Mouse (Mus musculus) layer of hippocampus, adult 9-10 months (tissue): Measurements from ENCODE around the gene Kcnb1.
A peak's percentile ranks its signal among the peaks of the same experiment; 100 is the strongest.

Experiments used
- DNase-seq: peaks from one replicate; pipeline ENCODE4 v3.0.0; 2022; ENCODE audit warnings: low spot score

Kcnb1 gene

GRCm38 (mm10) chr2:167078931-167079495, 110.9 kb downstream of the Kcnb1 start:
- DNase-seq, result no peak

- no peak for DNase-seq
Observed at GRCm38 (mm10) chr2:167078486-167078885, 111.5 kb downstream of the Kcnb1 start.

DNA sequence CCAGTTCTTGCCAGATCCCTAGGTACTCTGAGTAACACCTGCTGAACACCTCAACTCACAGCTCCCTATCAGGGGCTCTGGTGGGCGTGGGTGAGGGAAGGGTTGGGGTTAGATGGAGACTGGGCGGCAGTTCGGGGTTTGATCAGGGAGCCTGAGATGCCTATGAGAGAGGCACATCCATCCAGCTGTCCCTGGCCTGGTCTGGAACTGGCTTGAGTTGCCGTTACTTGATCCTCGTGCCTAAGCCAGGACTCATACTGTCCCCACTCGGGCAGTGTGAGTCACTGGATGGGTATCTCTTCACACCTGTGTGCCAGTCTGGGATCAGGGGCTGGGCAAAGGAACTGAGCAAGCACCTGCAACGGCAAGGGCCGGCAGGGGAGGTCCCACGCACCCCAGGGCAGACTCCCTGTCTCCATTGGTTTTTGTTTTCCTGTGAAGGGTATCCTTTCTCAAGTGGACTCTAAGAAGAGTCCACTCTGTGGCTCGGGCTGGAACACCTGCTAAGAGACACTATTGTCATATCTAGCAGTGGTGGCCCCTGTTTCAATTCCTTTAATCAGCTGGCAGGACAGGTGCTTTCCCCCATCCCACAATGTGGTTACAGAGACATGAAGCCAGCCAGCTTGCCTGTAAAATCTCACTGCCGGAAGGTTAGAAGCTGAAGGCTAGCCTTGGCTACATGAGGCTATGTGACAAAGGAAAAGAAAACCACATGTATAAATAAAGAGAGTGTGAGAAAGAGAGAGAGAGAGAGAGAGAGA, 112.6 kb downstream of the Kcnb1 start:
- no peak for DNase-seq

DNA sequence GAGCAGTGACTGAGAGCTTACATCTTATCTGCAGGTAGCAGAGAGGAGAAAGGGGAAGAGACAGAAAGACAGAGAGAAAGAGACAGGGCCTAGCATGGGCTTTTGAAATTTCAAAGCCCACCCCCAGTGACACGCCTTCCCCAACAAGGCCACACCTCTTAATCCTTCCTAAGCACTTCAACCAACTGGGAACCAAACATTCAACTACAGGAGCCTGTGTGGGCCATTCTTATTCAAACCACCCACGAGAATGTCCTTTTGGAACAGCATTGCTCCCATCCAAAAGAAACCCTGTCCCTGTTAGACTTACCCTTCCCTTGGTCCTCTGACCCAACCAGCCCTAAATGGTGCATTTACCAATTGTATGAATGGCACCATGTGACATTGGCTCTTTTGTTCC, 113.2 kb downstream of the Kcnb1 start:
- DNase-seq, result no peak

- no peak for DNase-seq
Observed at GRCm38 (mm10) chr2:167076352-167076751, 113.6 kb downstream of the Kcnb1 start.

DNA sequence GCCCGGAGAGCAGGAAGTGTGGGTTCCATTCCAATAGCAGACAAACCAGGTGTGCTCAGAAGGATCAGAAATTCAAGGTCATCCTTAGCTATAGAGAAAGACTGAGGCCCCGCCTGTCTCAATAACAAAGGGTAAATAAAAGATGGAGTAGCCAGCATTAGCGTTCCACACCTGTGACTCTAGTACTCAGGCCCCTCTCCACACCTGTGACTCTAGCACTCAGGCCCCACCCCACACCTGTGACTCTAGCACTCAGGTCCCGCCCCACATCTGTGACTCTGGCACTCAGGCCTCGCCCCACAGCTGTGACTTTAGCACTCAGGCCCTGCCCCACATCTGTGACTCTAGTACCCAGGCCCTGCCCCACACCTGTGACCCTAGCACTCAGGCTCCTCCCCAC, 115.4 kb downstream of the Kcnb1 start:
- no peak for DNase-seq

DNA sequence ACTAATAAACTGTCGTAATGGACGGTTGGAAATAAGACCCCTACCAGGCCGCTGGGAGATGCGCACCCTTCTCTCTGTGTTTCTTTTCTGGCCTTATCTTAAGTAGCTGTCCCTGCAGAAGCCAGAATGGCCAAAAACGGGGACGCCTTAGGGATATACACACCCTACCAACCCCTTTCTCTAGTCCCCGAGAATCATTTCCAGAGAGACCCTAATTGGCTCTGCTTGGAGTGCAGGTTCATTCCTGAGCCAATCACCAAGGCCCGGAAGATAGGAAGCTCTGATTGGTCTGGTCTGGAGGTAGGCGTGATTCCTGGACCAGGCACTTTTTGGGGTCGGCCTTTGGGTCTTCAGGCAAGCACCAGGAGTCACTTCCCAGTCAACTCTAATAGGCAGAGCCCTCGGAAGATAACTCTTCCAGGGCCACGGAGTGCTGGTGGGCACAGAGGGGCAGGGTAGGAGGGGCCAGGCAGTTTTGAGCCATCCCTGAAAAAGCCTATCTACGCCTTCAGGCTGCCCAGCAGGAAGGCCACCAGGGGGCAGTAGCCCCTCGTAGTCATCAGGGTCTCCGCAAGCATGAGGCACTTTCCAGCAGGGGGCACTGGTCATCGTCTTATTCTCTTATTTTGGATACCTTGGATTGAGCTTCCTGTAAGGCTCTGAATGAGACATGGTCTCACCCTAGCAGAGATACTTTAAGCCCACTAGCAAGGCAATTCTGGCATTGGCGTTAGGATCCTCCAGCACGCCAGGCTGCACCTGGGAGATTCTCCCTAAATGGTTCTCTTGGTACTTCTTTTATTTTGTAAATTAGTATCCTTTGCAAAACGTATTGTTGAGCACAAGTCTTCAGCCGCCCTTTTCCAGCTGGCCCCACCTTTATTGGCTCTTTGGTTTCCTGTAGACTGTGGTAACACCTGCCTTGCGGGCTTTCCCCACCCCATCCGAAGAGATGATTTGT, 118.0 kb downstream of the Kcnb1 start:
- peak; percentile 98 for DNase-seq

DNA sequence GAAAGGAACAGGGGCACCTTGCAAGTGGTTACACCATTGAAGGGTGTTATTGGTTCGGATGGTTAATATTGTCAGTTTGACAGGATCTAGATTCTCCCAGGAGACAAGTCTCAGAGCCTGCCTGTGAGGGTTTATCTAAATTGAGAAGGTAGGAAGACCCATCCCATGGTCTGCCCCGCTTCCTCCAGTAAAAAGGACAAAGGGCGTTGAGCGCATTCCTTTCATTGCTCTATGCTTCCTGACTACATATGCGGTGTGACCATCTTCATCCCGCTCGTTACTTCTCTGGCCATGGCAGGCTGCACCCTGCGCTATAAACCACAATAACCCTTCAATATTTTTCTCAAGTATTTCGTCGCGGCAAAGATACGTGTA, 118.7 kb downstream of the Kcnb1 start:
- no peak for DNase-seq

GRCm38 (mm10) chr2:167070341-167070740, 119.6 kb downstream of the Kcnb1 start:
- no peak for DNase-seq

- DNase-seq, result no peak
Observed at GRCm38 (mm10) chr2:167067575-167067974, 122.4 kb downstream of the Kcnb1 start.

- DNase-seq, result no peak
Observed at GRCm38 (mm10) chr2:167066528-167067516, 123.1 kb downstream of the Kcnb1 start.

DNA sequence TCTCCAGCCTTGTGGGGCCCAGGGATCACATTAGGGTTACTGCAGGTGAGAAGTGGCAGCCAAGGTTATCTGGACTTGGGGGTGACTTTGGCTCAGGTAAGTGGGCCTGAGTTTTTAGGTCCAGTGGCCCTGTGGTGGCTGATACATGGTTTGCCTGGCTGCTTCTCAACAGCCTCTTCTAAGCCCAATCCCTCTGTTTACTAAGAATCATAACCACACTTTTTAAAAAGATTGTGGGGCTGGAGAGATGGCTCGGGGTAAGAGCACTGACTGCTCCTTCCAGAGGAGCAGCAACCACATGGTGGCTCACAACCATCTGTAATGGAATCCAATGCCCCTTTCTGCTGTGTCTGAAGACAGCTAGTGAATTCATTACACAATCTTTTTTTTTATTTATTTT, 123.9 kb downstream of the Kcnb1 start:
- no peak for DNase-seq

- DNase-seq, result no peak
Observed at GRCm38 (mm10) chr2:167064601-167065295, 125.2 kb downstream of the Kcnb1 start.

DNA sequence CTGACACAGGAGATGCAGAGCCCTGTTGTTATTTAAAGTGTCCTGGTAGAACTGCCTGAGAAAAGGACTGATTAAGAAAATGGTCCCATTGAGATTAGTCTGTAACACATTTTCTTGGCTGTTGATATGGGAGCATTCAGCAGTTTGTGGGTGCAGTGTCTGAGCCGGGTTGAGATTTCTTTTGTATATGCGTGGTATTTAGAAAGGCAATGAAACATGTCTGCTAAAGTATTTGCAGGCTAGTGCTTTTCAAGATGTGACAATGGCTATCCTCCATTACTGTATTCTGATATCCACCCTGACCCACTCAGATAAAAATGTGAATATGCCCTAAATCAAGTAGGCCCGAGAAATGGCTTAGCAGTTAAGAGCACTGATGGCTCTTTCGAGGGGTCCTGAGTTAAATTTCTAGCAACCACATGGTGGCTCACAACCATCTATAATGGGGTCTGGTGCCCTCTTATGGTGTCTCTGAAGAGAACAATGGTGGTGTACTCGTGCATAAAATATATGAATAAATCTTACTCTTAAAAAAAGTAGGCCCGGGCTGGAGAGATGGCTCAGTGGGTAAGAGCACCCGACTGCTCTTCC, 126.0 kb downstream of the Kcnb1 start:
- DNase-seq, result no peak

DNA sequence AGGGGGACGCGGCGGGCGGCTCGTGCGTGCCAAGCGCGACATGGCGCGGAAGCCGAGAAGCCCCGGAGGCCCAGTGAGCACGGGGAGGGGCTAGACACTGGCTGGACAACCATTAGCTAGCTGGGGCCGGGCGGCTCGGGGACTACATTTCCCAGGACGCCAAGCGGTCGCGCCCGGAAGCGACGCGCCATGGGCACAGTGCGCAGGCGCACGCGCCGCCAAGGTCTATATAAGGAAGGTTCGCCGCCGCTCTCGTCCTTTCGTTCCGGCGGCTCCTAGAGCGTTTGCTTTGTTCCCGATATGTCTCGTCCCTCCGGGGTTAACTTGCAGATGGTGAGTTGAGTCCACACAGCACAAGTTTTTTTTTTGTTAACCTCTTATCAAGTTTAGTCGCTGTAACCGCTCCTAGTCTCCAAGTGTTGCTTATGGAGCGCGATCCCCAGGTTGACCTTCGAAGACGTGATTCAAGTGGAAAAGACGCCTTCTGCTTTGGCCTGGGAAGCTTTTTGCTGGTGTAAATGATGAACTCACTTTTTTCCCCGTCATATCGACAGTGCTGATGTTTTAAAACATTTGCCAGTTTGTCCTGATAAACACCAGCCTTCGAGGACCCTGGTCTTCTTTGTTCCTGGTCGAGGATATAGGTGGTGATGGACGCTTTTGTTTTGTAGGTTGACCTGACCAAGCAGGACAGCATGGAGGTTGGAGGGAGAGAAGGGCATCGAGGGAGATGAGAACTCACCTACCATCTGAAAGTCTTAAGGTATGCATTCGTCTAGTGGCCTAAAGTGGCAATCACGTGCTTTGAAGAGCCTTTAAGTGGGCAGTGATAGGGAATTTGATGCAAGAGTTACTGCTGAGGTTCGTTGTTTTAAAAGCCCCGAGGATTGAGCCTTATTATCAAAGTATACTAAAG, 126.7 kb downstream of the Kcnb1 start, which contains the start of gene Znfx1:
Gene Znfx1, minus strand, starts transcription at position 51 of the 916 bp plus-strand sequence.
- DNase-seq, result peak; percentile 95

DNA sequence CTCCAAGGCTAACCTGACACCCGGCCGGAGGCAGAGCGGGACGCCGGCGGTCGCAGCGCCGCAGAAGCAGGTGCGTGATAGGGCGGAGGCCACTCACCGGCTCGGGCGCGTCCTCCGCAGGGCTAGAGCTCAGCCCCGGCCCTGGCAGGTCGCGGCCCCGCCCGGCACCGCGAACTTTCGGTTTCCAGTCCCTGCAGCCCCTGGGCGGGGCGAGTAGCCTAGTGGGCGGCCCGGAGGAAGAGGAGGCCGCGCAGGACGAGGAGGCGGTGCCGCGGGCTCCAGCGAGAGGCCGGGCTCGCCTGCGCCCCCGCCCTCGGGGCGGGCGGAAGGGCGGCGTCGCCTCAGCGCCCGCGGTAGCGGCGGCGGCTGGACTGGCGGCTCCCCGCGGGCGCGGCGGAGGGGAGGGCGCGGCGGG, 127.5 kb downstream of the Kcnb1 start:
- no peak for DNase-seq

DNA sequence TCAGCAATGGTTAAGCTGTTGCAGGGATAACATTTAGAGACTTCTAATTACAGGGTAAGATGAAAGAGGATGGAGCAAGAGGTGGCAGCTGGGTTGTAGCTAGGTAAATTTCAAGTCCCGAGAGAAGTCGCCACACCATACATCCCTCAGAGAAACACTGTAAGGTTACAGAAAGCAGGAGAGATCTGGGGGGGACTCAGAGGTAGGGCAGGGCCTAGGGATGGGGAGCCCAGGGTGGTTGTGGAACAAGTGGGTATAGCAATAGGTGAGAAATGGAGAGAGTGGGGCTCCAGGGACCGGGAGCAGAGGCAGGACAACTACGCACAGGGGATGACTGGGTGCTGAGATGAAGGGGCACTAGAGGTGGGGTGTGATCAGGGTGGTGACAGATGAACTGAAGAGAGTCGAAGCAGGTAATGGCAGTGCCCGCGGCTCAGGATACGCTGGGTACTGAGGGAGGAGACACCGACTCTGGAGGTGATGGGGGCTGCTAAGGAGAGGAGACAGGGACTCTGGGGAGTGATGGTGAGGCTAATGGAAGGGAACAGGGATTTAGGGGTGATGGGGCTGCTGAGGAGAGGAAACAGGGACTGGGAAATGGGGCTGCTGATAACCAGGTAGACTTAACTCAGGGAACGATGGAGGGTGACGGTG, 128.4 kb downstream of the Kcnb1 start:
- no peak for DNase-seq

GRCm38 (mm10) chr2:167060761-167061160, 129.2 kb downstream of the Kcnb1 start:
- no peak for DNase-seq

GRCm38 (mm10) chr2:167060360-167060759, 129.6 kb downstream of the Kcnb1 start:
- no peak for DNase-seq
